Mouse (Mus musculus) bone marrow macrophage, adult 2 months (primary cell): ENCODE measurements around the gene Ttll5. TPM values are rescaled to one million over a fixed set of nuclear protein-coding genes. Genes with fewer than 3 reads are reported as not detected.

Experiments
- H3K27ac ChIP-seq: 2 replicates; pipeline ENCODE4 v1.5.1; 2012; ENCODE audit warnings: low read depth, low read length; ENCODE audit not compliant: insufficient read depth
- H3K4me1 ChIP-seq: 2 replicates; pipeline ENCODE4 v1.6.1; 2012; ENCODE audit warnings: low read length; ENCODE audit not compliant: control insufficient read depth, insufficient read depth
- H3K4me3 ChIP-seq: 2 replicates; pipeline ENCODE4 v1.5.1; 2012; ENCODE audit warnings: mild to moderate bottlenecking, low read length, moderate library complexity; ENCODE audit not compliant: insufficient read depth
- CTCF ChIP-seq: IDR thresholded peaks from 2 replicates; pipeline ENCODE4 v1.5.1; 2012; ENCODE audit warnings: low read depth, mild to moderate bottlenecking, low read length, moderate library complexity
- POLR2A ChIP-seq: IDR thresholded peaks from 2 replicates; pipeline ENCODE4 v1.6.1; 2012; ENCODE audit warnings: mild to moderate bottlenecking, low read depth, low read length, borderline replicate concordance
- polyA plus RNA-seq: library from polyadenylated mRNA; stranded (reverse); fragments of >200 nt; gene quantifications from 2 replicates; pipeline ENCODE4 v1.2.4, GENCODE M21; 2012; ENCODE audit not compliant: missing spikeins, insufficient read depth, insufficient read length

Ttll5 gene
- polyA plus RNA-seq, 1 experiment, result 7.7 TPM

DNA sequence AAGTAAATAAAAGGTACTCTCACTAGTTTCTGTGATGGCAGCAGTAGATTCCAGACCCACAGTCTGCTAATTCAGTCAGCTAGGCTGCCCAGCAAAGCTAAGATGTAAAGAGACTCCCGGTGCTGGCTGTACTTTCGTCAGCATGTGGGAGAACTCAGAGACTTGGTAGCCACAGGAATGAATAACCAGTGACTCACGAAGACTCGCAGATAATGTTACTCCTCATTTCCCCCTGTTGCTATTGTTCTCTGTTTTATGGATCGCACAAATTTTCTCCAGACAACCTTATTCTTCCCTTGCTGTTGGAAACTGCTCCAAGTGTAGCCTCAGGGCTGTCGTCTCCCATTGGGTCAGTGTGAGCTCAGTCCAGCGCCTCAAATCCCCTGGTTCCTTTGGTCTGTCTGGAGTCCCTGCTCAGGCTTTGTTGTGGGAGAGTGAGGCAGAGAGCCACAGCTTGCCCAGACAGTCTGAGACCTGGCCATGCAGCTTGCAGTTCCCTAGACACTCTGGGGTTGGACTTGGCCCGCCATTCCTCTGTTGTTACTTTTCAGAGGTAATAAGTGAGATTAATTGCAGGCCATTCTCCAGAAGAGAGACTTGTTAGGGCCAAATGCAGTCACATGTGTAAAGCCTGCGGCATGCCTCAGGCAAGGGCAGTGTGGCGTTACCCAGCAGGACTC, 135.5 kb downstream of the Ttll5 start:
- TF ChIP-seq CTCF (no peak), POLR2A (no peak)
- Histone ChIP-seq H3K4me3 (no peak overlapping the region), H3K4me1 (peaks cover 69% of the 10 kb centered on the region), H3K27ac (peak overlapping the region; percentile 29; the same call in 1 of the 2 replicates)

DNA sequence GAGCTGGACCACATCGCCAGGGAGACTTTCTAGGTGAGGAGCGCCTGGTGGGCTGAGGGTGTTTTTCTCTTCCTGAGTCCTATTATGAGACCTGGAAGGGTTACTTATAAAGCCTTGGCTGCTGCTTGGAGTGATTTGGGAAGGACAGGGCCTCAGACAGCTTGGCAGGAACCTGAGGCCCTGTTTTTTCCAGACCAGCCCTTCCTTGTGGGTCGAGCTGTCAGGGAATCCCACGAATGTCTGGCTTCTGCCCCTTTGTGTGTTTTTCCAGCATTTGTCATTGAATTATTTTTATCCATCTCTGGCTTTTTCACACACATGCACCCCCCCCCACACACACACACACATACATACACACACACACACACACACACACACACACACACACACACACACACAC, 136.2 kb downstream of the Ttll5 start:
- no peak for TF ChIP-seq CTCF
- TF ChIP-seq POLR2A, result no peak
- no peak overlapping the region for H3K27ac ChIP-seq
- H3K4me3 ChIP-seq, result no peak overlapping the region
- peaks cover 67% of the 10 kb centered on the region for H3K4me1 ChIP-seq

DNA sequence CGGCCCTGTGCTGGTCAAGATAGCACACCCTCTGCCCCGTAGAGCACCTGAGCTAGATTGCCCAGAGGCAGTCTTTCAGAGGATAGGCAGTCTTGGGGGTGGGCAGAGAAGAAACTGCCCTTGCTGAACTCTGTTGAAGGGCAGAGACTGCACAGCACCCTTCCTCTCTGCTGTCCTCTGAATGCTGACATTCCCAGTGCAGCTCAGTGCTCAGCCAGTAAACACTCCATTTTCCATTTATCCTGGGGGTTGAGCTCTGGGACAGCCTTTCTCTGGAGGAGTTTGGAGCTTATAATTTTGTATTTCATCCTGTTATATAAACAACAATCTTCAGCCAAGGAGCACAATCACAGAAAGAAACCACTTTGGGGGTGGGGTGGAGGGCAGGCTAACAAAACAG, 138.7 kb downstream of the Ttll5 start:
- TF ChIP-seq CTCF (no peak), POLR2A (no peak)
- H3K4me1 ChIP-seq, result peaks cover 50% of the 10 kb centered on the region
- H3K4me3 ChIP-seq, result no peak overlapping the region
- peak overlapping the region; percentile 8; the same call in 1 of the 2 replicates for H3K27ac ChIP-seq

GRCm38 (mm10) chr12:85963699-85964098, 139.2 kb downstream of the Ttll5 start:
- Histone ChIP-seq H3K27ac (peak overlapping the region; percentile 12; the same call in 1 of the 2 replicates), H3K4me3 (no peak overlapping the region), H3K4me1 (peaks cover 44% of the 10 kb centered on the region)
- TF ChIP-seq POLR2A, result no peak

DNA sequence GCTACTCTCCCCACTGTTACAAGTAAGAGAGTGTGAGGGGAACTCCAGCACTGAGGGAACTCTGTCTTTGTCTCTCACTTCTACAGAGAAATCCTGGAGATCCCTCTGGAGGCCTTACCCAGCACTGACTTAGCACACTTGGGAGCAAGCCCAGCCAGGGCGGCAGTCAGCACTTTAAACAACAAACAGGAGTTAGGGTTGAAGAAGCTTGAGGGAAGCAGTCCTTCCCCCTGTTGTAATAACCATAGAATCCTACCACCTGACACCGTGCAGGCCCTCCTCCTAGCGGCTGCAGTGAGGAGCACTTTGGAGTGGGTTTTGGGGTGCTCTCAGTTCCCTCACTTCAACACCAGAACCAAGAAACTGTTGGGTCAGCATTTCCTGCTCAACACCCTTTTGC, 140.0 kb downstream of the Ttll5 start:
- Histone ChIP-seq H3K4me3 (no peak overlapping the region), H3K27ac (0 out of 2 replicates have a peak overlapping the region, but pooled peaks have one; percentile 2), H3K4me1 (peaks cover 37% of the 10 kb centered on the region)
- TF ChIP-seq CTCF, result no peak
- no peak for TF ChIP-seq POLR2A

- no peak overlapping the region for H3K4me3 ChIP-seq
- TF ChIP-seq CTCF (no peak), POLR2A (no peak)
- H3K4me1 ChIP-seq, result peaks cover 26% of the 10 kb centered on the region
- no peak overlapping the region for H3K27ac ChIP-seq
These were observed 143.4 kb downstream of the Ttll5 start for GRCm38 (mm10) chr12:85967812-85968211.

DNA sequence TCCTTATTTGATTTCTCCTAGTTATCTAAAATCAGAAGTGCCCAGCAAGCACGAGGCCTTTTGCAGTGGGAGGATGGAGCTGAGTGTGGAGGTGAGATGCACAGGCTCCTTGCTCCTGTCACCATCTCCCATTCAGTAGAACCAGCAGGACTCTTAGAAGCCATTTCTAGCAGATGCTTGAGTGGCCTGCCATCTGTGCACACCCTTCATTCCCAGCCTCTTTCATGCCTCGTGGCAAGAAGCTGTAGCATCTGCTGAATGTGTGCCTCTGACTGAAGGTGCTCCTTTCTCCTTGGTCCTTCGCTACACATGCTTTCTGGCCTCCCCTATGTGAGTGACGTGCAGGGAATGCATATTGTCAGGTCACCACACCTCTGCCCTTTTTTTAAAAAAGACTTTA, 143.9 kb downstream of the Ttll5 start:
- Histone ChIP-seq H3K27ac (no peak overlapping the region), H3K4me1 (peaks cover 25% of the 10 kb centered on the region), H3K4me3 (no peak overlapping the region)
- TF ChIP-seq CTCF (no peak), POLR2A (no peak)

DNA sequence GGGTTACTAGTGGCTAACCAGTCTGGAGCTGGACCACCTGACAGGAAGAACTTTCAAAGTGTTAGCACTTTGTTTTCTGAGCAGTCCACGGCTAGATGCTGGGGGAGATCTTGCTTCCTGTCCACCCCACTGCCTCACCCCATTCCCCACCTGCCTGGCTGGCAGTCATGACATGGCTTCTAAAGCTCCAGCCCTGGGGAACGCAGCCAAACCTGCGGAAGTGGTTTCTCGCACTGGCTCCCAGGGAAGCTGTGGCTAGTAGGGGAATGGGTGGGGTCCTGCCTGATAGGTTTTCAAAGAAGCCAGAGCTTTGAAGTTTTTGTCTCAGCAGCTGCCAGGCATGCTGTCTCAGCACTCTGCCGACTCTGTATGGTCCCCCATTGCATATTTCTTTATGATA, 145.1 kb downstream of the Ttll5 start:
- no peak for TF ChIP-seq POLR2A
- H3K27ac ChIP-seq, result no peak overlapping the region

GRCm38 (mm10) chr12:85970191-85970590, 145.7 kb downstream of the Ttll5 start:
- TF ChIP-seq POLR2A (no peak), CTCF (no peak)
- no peak overlapping the region for H3K27ac ChIP-seq

More for the DNA sequence above, 145.1 kb downstream of the Ttll5 start:
- H3K4me3 ChIP-seq, result no peak overlapping the region
- H3K4me1 ChIP-seq, result peaks cover 27% of the 10 kb centered on the region

GRCm38 (mm10) chr12:85970803-85971202, 146.3 kb downstream of the Ttll5 start:
- no peak overlapping the region for H3K4me3 ChIP-seq
- TF ChIP-seq CTCF (no peak), POLR2A (no peak)
- H3K4me1 ChIP-seq, result peaks cover 26% of the 10 kb centered on the region
- H3K27ac ChIP-seq, result no peak overlapping the region

More at GRCm38 (mm10) chr12:85970191-85970590, 145.7 kb downstream of the Ttll5 start:
- H3K4me1 ChIP-seq, result peaks cover 26% of the 10 kb centered on the region
- H3K4me3 ChIP-seq, result no peak overlapping the region
